Mouse (Mus musculus) gastrocnemius, postnatal 25 days (tissue): ENCODE measurements around the gene Il4i1. TPM values are rescaled to one million over a fixed set of nuclear protein-coding genes. Genes with fewer than 3 reads are reported as not detected.

Experiments used
- DNase-seq: peaks from one replicate; pipeline ENCODE4 v3.0.0; 2022
- total RNA-seq, 2 experiments: library from RNA; stranded (reverse); gene quantifications; 1 replicate in 1 of 2; 2 replicates in 1 of 2; pipeline ENCODE4 v1.2.3; 2021

Gene Il4i1
- total RNA-seq, 2 experiments from 2014 or later = 1.8 to 3.1 TPM

- DNase-seq = no peak
Observed at GRCm38 (mm10) chr7:44819391-44819790, 3.2 kb downstream of the Il4i1 start.

- no peak for DNase-seq
Observed at GRCm38 (mm10) chr7:44819863-44820262, 3.7 kb downstream of the Il4i1 start.

GRCm38 (mm10) chr7:44820525-44820924 lies 4.3 kb downstream of the Il4i1 start:
- no peak for DNase-seq

GRCm38 (mm10) chr7:44821666-44822448 lies 5.7 kb downstream of the Il4i1 start:
- no peak for DNase-seq

- no peak for DNase-seq
Observed at GRCm38 (mm10) chr7:44823409-44823808, 7.2 kb downstream of the Il4i1 start.

- DNase-seq = peak; percentile 58
Observed at GRCm38 (mm10) chr7:44824872-44825271, 8.7 kb downstream of the Il4i1 start.

- no peak for DNase-seq
Observed at GRCm38 (mm10) chr7:44826771-44827170, 10.6 kb downstream of the Il4i1 start.

GRCm38 (mm10) chr7:44828706-44829105 lies 12.5 kb downstream of the Il4i1 start:
- DNase-seq = no peak

GRCm38 (mm10) chr7:44832763-44833162 lies 16.6 kb downstream of the Il4i1 start:
- no peak for DNase-seq

- DNase-seq = no peak
Observed at GRCm38 (mm10) chr7:44835373-44836015, 19.3 kb downstream of the Il4i1 start.

- no peak for DNase-seq
Observed at GRCm38 (mm10) chr7:44836016-44836404, 19.8 kb downstream of the Il4i1 start.

GRCm38 (mm10) chr7:44836423-44837053 lies 20.4 kb downstream of the Il4i1 start:
- DNase-seq = peak; percentile 78

GRCm38 (mm10) chr7:44838073-44838472 lies 21.9 kb downstream of the Il4i1 start:
- DNase-seq = no peak

- DNase-seq = no peak
Observed at GRCm38 (mm10) chr7:44839171-44839490, 22.9 kb downstream of the Il4i1 start.

GRCm38 (mm10) chr7:44839491-44840191 lies 23.5 kb downstream of the Il4i1 start:
- DNase-seq = no peak

GRCm38 (mm10) chr7:44840426-44840825 lies 24.2 kb downstream of the Il4i1 start:
- DNase-seq = no peak

GRCm38 (mm10) chr7:44841825-44842463 lies 25.8 kb downstream of the Il4i1 start:
- DNase-seq = no peak

- DNase-seq = no peak
Observed at GRCm38 (mm10) chr7:44845006-44845405, 28.8 kb downstream of the Il4i1 start.

- no peak for DNase-seq
Observed at GRCm38 (mm10) chr7:44846804-44847203, 30.6 kb downstream of the Il4i1 start.

GRCm38 (mm10) chr7:44847772-44848171 lies 31.6 kb downstream of the Il4i1 start:
- no peak for DNase-seq

GRCm38 (mm10) chr7:44848561-44849415 lies 32.6 kb downstream of the Il4i1 start, which contains the start of the genes Akt1s1 and Tbc1d17:
Gene Akt1s1 (plus strand): TSS chr7:44848991.
Gene Tbc1d17 (minus strand): TSS chr7:44849079.
- DNase-seq = peak; percentile 100
